Mouse (Mus musculus) MEL-GATA-1-ER (cell line): ENCODE measurements around the gene Artn.

Experiments
- DNase-seq: peaks from one replicate; pipeline ENCODE4 v3.0.0-alpha.2; 2012; ENCODE audit warnings: low read depth; ENCODE audit errors: extremely low read depth

The Artn gene

GRCm38 (mm10) chr4:117890031-117890430 lies 39.5 kb downstream of the Artn start:
- DNase-seq, result no peak

GRCm38 (mm10) chr4:117889471-117889870 lies 40.1 kb downstream of the Artn start:
- DNase-seq, result no peak

- DNase-seq, result no peak
Measured at GRCm38 (mm10) chr4:117887920-117888319, 41.6 kb downstream of the Artn start.

GRCm38 (mm10) chr4:117887133-117887532 lies 42.4 kb downstream of the Artn start, which contains the start of gene Atp6v0b:
Gene Atp6v0b, minus strand, starts transcription at chr4:117887333.
- peak; percentile 60 for DNase-seq

- peak; percentile 43 for DNase-seq
Measured at GRCm38 (mm10) chr4:117886644-117887043, 42.9 kb downstream of the Artn start.

GRCm38 (mm10) chr4:117885994-117886393 lies 43.6 kb downstream of the Artn start:
- no peak for DNase-seq

GRCm38 (mm10) chr4:117885093-117885492 lies 44.5 kb downstream of the Artn start:
- DNase-seq, result no peak

GRCm38 (mm10) chr4:117884146-117884545 lies 45.4 kb downstream of the Artn start:
- no peak for DNase-seq

GRCm38 (mm10) chr4:117882701-117883691 lies 46.6 kb downstream of the Artn start, which contains the start of gene B4galt2:
Gene B4galt2, minus strand, starts transcription at chr4:117883487.
- no peak for DNase-seq

- DNase-seq, result no peak
Measured at GRCm38 (mm10) chr4:117878703-117879102, 50.9 kb downstream of the Artn start.

GRCm38 (mm10) chr4:117878301-117878700 lies 51.3 kb downstream of the Artn start:
- no peak for DNase-seq
